Mouse (Mus musculus): ENCODE measurements at regions not wholly inside any gene's neighbourhood (a gene's known extent, or its start where the extent isn't known, plus 50 kb on each side); places are given as distances from the start of the nearest gene placed in this dataset.
A peak's percentile ranks its signal among the peaks of the same experiment; 100 is the strongest.
"Not testable (repeated sequence)": the region's sequence is repeated elsewhere in the genome, so short reads cannot be mapped to it uniquely, and the experiment has no call there.

- no peak for DNase-seq (ENCODE audit: extremely low spot score)
Observed at GRCm38 (mm10) chr1:146955688-146956214, 461.2 kb downstream of the Brinp3 start.

- DNase-seq (ENCODE audit: extremely low spot score): no peak
Observed at GRCm38 (mm10) chr1:146956347-146956746, 461.8 kb downstream of the Brinp3 start.

- DNase-seq (ENCODE audit: extremely low spot score): no peak
Observed at GRCm38 (mm10) chr1:146960448-146960847, 465.9 kb downstream of the Brinp3 start.

GRCm38 (mm10) chr1:146967534-146967933 is 473.0 kb downstream of the Brinp3 start:
- no peak for DNase-seq (ENCODE audit: extremely low spot score)

- DNase-seq (ENCODE audit: extremely low spot score): no peak
Observed at GRCm38 (mm10) chr1:146967993-146968392, 473.4 kb downstream of the Brinp3 start.

- DNase-seq (ENCODE audit: extremely low spot score): peak; percentile 2
Observed at GRCm38 (mm10) chr1:146983433-146984186, 489.1 kb downstream of the Brinp3 start.

GRCm38 (mm10) chr1:147000018-147000417 is 505.5 kb downstream of the Brinp3 start:
- no peak for DNase-seq (ENCODE audit: extremely low spot score)

- DNase-seq (ENCODE audit: extremely low spot score): no peak
Observed at GRCm38 (mm10) chr1:147047714-147048113, 553.2 kb downstream of the Brinp3 start.

GRCm38 (mm10) chr1:147058504-147058903 is 563.9 kb downstream of the Brinp3 start:
- no peak for DNase-seq (ENCODE audit: extremely low spot score)

GRCm38 (mm10) chr1:147074166-147074565 is 579.6 kb downstream of the Brinp3 start:
- DNase-seq (ENCODE audit: extremely low spot score): no peak

- no peak for DNase-seq (ENCODE audit: extremely low spot score)
Observed at GRCm38 (mm10) chr1:147084129-147084799, 589.7 kb downstream of the Brinp3 start.

- no peak for DNase-seq (ENCODE audit: extremely low spot score)
Observed at GRCm38 (mm10) chr1:147125541-147125940, 631.0 kb downstream of the Brinp3 start.

GRCm38 (mm10) chr1:147138176-147138575 is 643.6 kb downstream of the Brinp3 start:
- no peak for DNase-seq (ENCODE audit: extremely low spot score)

GRCm38 (mm10) chr1:147175350-147175749 is 680.8 kb downstream of the Brinp3 start:
- DNase-seq (ENCODE audit: extremely low spot score): no peak

GRCm38 (mm10) chr1:147186799-147187198 is 692.2 kb downstream of the Brinp3 start:
- no peak for DNase-seq (ENCODE audit: extremely low spot score)

GRCm38 (mm10) chr1:147187251-147188025 is 692.9 kb downstream of the Brinp3 start:
- no peak for DNase-seq (ENCODE audit: extremely low spot score)

- DNase-seq (ENCODE audit: extremely low spot score): not testable (repeated sequence)
Observed at GRCm38 (mm10) chr1:147199959-147200358, 705.4 kb downstream of the Brinp3 start.

GRCm38 (mm10) chr1:147214890-147215289 is 720.3 kb downstream of the Brinp3 start:
- DNase-seq (ENCODE audit: extremely low spot score): not testable (repeated sequence)

GRCm38 (mm10) chr1:147217965-147218364 is 723.4 kb downstream of the Brinp3 start:
- DNase-seq (ENCODE audit: extremely low spot score): no peak

GRCm38 (mm10) chr1:147219438-147219837 is 724.9 kb downstream of the Brinp3 start:
- no peak for DNase-seq (ENCODE audit: extremely low spot score)

GRCm38 (mm10) chr1:147223232-147223925 is 728.8 kb downstream of the Brinp3 start:
- no peak for DNase-seq (ENCODE audit: extremely low spot score)

- DNase-seq (ENCODE audit: extremely low spot score): no peak
Observed at GRCm38 (mm10) chr1:147237565-147237964, 743.0 kb downstream of the Brinp3 start.
